Mouse (Mus musculus) stomach, postnatal 0 days (tissue): ENCODE data around the gene Iqce. TPM values are rescaled to one million over a fixed set of nuclear protein-coding genes. Genes with fewer than 3 reads are reported as not detected.
"Not testable (repeated sequence)": the region's sequence is repeated elsewhere in the genome, so short reads cannot be mapped to it uniquely, and the experiment has no call there.

Source experiments
- ATAC-seq: fragments of 200-750 bp; cut with Nextera tagmentation; 2 replicates; pipeline ENCODE4 v1.8.0; 2017; ENCODE audit not compliant: low FRiP score, low TSS enrichment
- DNase-seq: peaks from one replicate; pipeline ENCODE4 v3.0.0-alpha.2; 2016; ENCODE audit warnings: low spot score
- H3K27ac ChIP-seq: fragments of 300-500 bp; sonication (generic); replicated peaks from 2 replicates; pipeline ENCODE4 v1.5.1; 2014; ENCODE audit warnings: mild to moderate bottlenecking, control low read depth
- H3K27me3 ChIP-seq: fragments of 300-500 bp; sonication (generic); 2 replicates; pipeline ENCODE4 v1.6.1; 2014; ENCODE audit warnings: low read length; ENCODE audit not compliant: control insufficient read depth, insufficient read depth
- H3K36me3 ChIP-seq: fragments of 300-500 bp; sonication (generic); 2 replicates; pipeline ENCODE4 v1.6.1; 2014; ENCODE audit warnings: low read length, mixed read lengths; ENCODE audit not compliant: control insufficient read depth, insufficient read depth
- H3K4me1 ChIP-seq: fragments of 300-500 bp; sonication (generic); replicated peaks from 2 replicates; pipeline ENCODE4 v1.6.1; 2014; ENCODE audit warnings: antibody characterized with exemption; ENCODE audit not compliant: control insufficient read depth, insufficient read depth
- H3K4me2 ChIP-seq: fragments of 300-500 bp; sonication (generic); replicated peaks from 2 replicates; pipeline ENCODE4 v1.6.1; 2014; ENCODE audit warnings: low read depth, mild to moderate bottlenecking, control low read depth, moderate library complexity
- H3K4me3 ChIP-seq: fragments of 300-500 bp; sonication (generic); 2 replicates; pipeline ENCODE4 v1.5.1; 2014; ENCODE audit warnings: low read depth, low read length, control low read depth
- H3K9ac ChIP-seq: fragments of 300-500 bp; sonication (generic); 2 replicates; pipeline ENCODE4 v1.6.1; 2014; ENCODE audit warnings: mild to moderate bottlenecking, low read length, control low read depth, mixed read lengths
- H3K9me3 ChIP-seq: fragments of 300-500 bp; sonication (generic); 2 replicates; pipeline ENCODE4 v1.6.1; 2016; ENCODE audit warnings: low read length; ENCODE audit not compliant: control insufficient read depth
- CTCF ChIP-seq: IDR thresholded peaks from 2 replicates; pipeline ENCODE4 v1.5.1; 2016; ENCODE audit warnings: antibody characterized with exemption, low read depth, mild to moderate bottlenecking, moderate library complexity
- EP300 ChIP-seq: optimal IDR thresholded peaks from 2 replicates; pipeline ENCODE3; 2016; ENCODE audit warnings: antibody characterized with exemption
- WGBS: fragments of 180-500 bp; shearing (Covaris S2); extraction: QIAGEN DNeasy Blood & Tissue Kit; methylation state at CpG from one replicate; pipeline ENCODE4 v1.1.7; 2014; 5-methylcytosine and 5-hydroxymethylcytosine counted together
- polyA plus RNA-seq: library from polyadenylated mRNA; unstranded; fragments of >200 nt; fragmentation: Nextera tagmentation; extraction: Ambion mirVana; gene quantifications from 2 replicates; pipeline ENCODE4 v1.2.1, GENCODE M21; 2015

The Iqce gene
- polyA plus RNA-seq, 1 experiment from 2014 or later: 6.0 TPM

DNA sequence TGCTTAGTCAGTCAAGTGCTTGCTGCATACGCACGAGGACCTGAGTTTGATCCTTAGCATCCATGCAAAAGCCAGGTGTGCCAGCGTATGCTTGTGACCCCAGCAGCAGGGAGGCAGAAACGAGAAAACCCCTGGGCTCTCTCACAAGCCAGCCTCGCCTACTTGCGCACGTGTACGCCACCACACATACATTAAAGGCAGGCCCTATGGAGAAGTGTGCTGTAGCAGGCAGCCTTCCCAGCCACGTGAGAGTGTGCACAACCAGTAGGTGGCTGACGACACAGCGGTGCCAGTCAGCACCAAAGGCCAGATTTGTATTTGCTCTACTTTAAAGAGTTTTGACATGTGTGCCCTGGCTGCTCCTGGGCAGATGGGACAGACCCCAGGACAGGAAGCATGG is 26.5 kb downstream of the Iqce start:
- Histone ChIP-seq H3K4me1 (no peaks in the 10 kb centered on the region), H3K36me3 (peaks cover 6% of the 10 kb centered on the region), H3K4me2 (no peak overlapping the region), H3K4me3 (no peak overlapping the region), H3K27me3 (no peaks in the 10 kb centered on the region), H3K27ac (no peak overlapping the region), H3K9ac (no peak overlapping the region), H3K9me3 (no peaks in the 10 kb centered on the region)
- 85% methylated on average over 11 of the region's 11 CpGs for WGBS
- DNase-seq (no peak), ATAC-seq (no peak)
- TF ChIP-seq EP300 (no peak), CTCF (no peak)

DNA sequence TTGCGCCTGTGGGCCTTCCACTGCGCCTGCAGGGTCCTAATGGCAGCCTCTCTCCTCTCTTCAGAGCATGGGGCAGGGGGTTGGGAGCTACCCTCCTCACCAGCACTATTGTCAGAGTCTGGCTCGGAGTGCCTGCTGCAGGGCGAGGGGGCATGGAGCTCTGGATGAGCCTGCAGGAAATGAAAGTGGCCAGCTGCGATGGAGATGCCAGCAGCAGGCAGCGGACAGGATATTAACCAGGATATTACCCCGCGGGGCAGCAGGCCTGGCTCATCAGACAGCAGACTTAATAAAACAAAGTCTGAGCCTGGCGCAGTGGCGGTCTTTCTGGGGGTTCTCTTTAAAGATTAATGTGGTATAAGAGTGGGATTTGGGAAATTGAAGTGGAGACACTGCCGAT is 27.1 kb downstream of the Iqce start:
- Histone ChIP-seq H3K27ac (no peak overlapping the region), H3K9ac (no peak overlapping the region), H3K9me3 (no peaks in the 10 kb centered on the region), H3K4me3 (no peak overlapping the region), H3K4me2 (no peak overlapping the region), H3K27me3 (no peaks in the 10 kb centered on the region), H3K36me3 (peaks cover 6% of the 10 kb centered on the region), H3K4me1 (no peaks in the 10 kb centered on the region)
- DNase-seq (no peak), ATAC-seq (no peak)
- no peak for TF ChIP-seq EP300
- TF ChIP-seq CTCF: no peak
- WGBS: 61% methylated on average over 11 of the region's 11 CpGs

DNA sequence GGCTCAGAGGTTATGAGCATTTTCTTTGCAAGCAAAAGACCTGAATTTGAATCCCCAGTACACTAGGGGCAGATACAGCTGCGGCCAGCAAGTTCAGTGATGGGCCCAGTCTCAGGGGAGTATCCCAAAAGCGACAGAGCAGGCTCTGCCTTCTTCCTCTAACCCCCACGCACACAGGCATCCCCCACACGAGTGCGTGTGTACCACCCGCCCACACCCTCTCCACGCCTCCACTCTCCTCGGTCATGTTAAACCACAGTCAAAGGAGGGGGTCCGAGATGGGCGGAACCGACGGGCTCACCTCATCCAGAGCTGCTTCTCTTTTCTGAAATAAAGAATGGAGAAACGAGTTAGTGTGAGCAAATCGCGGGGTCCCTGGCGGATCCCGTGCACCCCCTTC is 28.1 kb downstream of the Iqce start:
- no peak for TF ChIP-seq CTCF
- TF ChIP-seq EP300: no peak
- peaks cover 6% of the 10 kb centered on the region for H3K36me3 ChIP-seq
- no peak overlapping the region for H3K4me2 ChIP-seq
- no peak overlapping the region for H3K4me3 ChIP-seq
- no peak overlapping the region for H3K9ac ChIP-seq
- ATAC-seq (no peak), DNase-seq (no peak)
- 0 out of 2 replicates have a peak, but pooled peaks cover 1% of the 10 kb centered on the region for H3K9me3 ChIP-seq
- H3K27me3 ChIP-seq: no peaks in the 10 kb centered on the region
- H3K4me1 ChIP-seq: no peaks in the 10 kb centered on the region
- 0 out of 2 replicates have a peak overlapping the region, but pooled peaks have one; percentile 13 for H3K27ac ChIP-seq
- WGBS: 86% methylated on average over 17 of the region's 17 CpGs

DNA sequence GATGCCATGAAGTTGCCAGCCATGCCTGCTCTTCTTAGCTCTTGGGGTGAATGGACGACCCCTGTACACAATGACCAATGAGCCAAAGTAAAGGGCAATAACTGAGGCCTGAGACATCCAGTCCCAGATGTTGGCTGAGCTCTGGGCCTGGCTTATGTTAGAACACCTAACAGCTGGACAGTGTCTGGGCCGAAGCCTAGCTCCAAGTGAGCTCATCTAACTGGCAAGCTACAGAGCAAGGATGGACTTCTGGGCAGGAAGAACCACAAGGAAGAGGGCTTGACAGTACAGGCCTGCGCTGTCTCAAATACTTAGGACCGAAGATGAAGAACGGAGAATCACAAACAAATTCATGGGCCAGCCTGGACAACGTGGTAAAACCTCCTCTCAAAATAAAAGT is 29.6 kb downstream of the Iqce start:
- Histone ChIP-seq H3K36me3 (peaks cover 11% of the 10 kb centered on the region), H3K27ac (peak overlapping the region; percentile 65)

DNA sequence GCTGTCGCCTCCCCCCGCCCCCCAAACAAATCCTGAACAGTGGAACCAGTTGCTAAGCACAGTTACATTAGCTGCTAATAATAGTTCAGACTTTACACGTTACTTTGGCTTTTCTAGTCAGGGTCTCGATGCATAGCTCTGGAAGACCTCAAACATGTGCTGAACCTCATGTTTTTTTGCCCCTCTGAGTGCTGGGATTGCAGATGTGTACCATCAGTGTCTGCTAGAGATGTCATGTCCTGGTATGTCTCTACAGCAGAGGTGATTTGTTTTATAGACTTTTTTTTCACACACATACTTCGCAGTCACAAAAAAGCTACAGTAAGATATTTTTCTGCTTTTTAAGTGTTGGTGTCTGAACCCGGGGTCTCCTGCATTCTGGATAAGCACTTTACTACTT is 30.1 kb downstream of the Iqce start:
- no peak for DNase-seq

More for the DNA sequence above, 29.6 kb downstream of the Iqce start:
- H3K27me3 ChIP-seq, H3K9me3 ChIP-seq, H3K4me3 ChIP-seq, DNase-seq, H3K4me2 ChIP-seq, H3K9ac ChIP-seq, H3K4me1 ChIP-seq: not testable (repeated sequence)
- 55% methylated on average over 6 of the region's 6 CpGs for WGBS
- peak; percentile 80; the same call in 1 of the 2 replicates for ATAC-seq

DNA sequence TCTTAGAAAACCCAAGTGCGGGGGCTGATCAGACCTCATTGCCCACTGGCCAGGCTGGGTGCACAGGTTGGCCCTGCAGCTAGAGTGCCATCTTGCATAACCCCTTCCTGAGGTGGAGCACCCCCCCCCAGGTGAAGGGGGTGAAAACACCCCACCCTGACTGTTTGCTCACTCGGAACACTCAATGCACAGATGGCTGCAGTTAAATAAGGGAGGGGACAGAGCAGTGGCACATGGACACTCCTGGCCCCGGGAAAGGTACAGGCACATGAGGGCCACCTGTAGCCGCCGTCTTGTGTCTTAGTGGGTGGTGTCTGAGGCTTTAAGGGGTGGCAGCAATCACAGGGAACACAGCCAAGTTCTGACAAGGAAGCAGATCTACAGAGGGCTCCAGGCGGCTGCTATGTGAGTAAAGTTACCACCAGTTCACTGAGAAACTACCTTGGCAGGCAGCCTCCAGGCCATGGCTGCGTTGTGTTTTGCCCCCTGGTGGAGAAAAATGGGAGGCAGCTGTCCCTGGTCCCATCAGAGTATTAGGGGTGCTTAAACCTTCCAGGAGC is 38.5 kb downstream of the Iqce start:
- no peak overlapping the region for H3K4me3 ChIP-seq
- 30% methylated on average over 7 of the region's 7 CpGs for WGBS
- H3K36me3 ChIP-seq: peaks cover under 1% of the 10 kb centered on the region; the same call in 1 of the 2 replicates
- H3K27me3 ChIP-seq: no peaks in the 10 kb centered on the region
- 0 out of 2 replicates have a peak, but pooled peaks cover 2% of the 10 kb centered on the region for H3K4me1 ChIP-seq
- H3K9me3 ChIP-seq: no peaks in the 10 kb centered on the region
- no peak overlapping the region for H3K4me2 ChIP-seq
- TF ChIP-seq EP300 (no peak), CTCF (peak; percentile 91)
- peak; percentile 75 for ATAC-seq
- H3K27ac ChIP-seq: no peak overlapping the region
- DNase-seq: peak; percentile 84
- H3K9ac ChIP-seq: no peak overlapping the region

More for the DNA sequence above, 30.1 kb downstream of the Iqce start:
- no peak overlapping the region for H3K9ac ChIP-seq
- H3K4me1 ChIP-seq: no peaks in the 10 kb centered on the region
- no peak overlapping the region for H3K4me2 ChIP-seq
- H3K27ac ChIP-seq: peak overlapping the region; percentile 65
- TF ChIP-seq CTCF (no peak), EP300 (no peak)
- no peaks in the 10 kb centered on the region for H3K27me3 ChIP-seq
- H3K36me3 ChIP-seq: peaks cover 11% of the 10 kb centered on the region
- no peak overlapping the region for H3K4me3 ChIP-seq
- ATAC-seq: peak; percentile 27; the same call in 1 of the 2 replicates
- H3K9me3 ChIP-seq: 0 out of 2 replicates have a peak, but pooled peaks cover 4% of the 10 kb centered on the region
- 63% methylated on average over 6 of the region's 6 CpGs for WGBS
